Mouse (Mus musculus) right cerebral cortex, adult 2 months (tissue): ENCODE measurements around the gene Alpi.
A peak's percentile ranks its signal among the peaks of the same experiment; 100 is the strongest.

ENCODE experiments used
- DNase-seq, 2 experiments: peaks; one replicate each; pipeline ENCODE4 v3.0.0; 2021 to 2022; ENCODE audit warnings: low spot score in 2 of 2

Alpi gene

GRCm38 (mm10) chr1:87101411-87101810 lies at the start of gene Alpi:
Alpi (minus strand) TSS chr1:87101606.
- DNase-seq, result no peak

- no peak for DNase-seq
Measured at GRCm38 (mm10) chr1:87149422-87149821, 48.0 kb upstream of the Alpi start.

GRCm38 (mm10) chr1:87143141-87143540 lies 41.7 kb upstream of the Alpi start:
- no peak for DNase-seq

GRCm38 (mm10) chr1:87142456-87142855 lies 41.0 kb upstream of the Alpi start:
- DNase-seq, result no peak

DNA sequence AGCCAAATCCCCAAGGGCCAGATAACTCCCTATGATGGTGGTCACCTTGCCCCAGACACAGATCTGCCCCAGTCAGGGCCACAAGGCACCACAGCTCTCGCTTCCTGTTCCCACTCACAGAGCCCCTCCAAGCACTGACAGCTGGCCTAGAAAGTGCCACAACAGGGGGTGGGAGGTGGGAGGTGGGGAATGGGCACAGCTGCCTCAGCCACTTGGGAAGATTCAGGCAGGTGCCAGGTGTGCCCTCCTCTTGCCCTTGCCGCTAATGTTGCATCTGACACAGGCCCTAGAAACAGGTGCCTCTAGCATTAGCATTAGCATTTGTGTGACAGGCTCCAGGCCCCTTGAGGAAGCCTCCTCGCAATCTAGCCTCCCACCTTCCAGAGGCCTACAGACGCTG lies 40.1 kb upstream of the Alpi start:
- DNase-seq, result no peak

DNA sequence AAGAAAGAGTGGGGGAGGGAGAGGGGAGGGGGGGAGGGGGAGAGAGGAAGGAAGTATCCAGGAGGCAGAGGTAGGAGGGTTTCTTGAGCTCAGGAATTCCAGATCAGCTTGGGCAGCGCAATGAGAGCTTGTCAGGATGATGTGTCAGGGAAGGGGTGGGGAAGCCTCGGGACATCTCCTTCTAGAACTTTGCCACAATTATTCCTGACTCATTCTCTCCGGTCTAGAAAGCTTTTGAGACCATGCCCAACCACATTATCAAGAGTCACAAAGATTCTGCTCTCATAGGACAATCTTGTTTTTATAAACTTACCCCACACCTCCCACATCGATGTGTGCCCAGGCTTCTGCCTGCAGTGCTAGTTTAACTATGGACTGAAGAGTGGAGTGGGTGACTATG lies 30.4 kb upstream of the Alpi start:
- no peak for DNase-seq

GRCm38 (mm10) chr1:87127206-87128030 lies 26.0 kb upstream of the Alpi start:
- DNase-seq, result peak; percentile 35 to 47

DNA sequence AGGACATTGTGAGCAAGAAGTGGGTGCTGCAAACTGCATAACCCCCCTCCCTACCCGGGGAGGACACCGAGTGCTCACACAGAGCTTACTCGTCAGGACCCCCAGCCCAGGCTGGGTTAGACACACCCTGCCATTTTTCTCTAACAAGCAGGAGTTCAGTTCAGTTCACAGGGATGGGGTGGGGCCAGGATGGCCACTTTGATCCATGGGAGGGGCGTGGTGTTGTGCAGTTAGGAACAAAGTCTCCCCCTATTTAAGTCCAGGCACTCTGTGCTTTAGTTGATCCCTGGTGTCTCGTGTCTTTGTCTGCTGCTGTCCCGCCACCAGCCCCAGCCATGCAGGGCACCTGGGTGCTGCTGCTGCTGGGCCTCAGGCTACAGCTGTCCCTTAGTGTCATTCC lies 23.3 kb upstream of the Alpi start, which contains the start of gene Akp3:
Gene Akp3 (plus strand): TSS at position 301 of the 400 bp plus-strand sequence.
- DNase-seq, result no peak

GRCm38 (mm10) chr1:87114784-87115183 lies 13.4 kb upstream of the Alpi start:
- no peak for DNase-seq

DNA sequence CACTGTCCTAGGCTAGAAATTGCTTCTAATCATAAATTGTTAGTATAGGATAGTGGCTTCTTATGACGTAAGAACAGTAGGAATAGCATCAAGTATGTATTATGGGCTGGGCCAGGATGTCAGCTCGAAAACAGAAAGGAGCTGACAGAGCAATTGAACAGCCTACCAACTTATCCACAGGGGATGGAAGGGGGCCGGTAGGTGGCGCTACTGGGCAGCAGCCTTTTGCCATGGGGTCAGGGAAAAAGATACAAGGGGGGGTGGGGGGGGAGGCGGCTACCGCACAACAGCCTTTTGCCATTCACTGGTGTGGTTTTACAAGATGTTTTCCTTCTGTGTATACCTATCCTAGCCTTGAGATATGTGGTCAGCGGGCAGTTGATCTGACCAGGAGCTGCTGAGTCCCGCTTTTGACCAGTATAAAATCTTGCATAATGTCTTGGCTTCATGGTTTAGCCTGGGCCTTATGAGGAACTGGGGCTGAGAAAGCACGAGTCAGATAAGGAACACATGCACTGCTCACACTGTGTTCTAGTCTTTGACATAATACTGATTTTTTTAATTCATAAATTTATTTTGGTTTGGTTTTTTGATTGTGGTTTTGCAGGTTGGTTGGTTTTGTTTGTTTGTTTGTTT lies 10.4 kb upstream of the Alpi start:
- DNase-seq, result peak in 1 of 2 experiments; percentile 14

GRCm38 (mm10) chr1:87108564-87108963 lies 7.2 kb upstream of the Alpi start:
- no peak for DNase-seq

- DNase-seq, result no peak
Measured at GRCm38 (mm10) chr1:87106536-87106935, 5.1 kb upstream of the Alpi start.

GRCm38 (mm10) chr1:87103936-87104335 lies 2.5 kb upstream of the Alpi start:
- DNase-seq, result no peak

GRCm38 (mm10) chr1:87102114-87102513 lies 708 bp upstream of the Alpi start:
- DNase-seq, result no peak

DNA sequence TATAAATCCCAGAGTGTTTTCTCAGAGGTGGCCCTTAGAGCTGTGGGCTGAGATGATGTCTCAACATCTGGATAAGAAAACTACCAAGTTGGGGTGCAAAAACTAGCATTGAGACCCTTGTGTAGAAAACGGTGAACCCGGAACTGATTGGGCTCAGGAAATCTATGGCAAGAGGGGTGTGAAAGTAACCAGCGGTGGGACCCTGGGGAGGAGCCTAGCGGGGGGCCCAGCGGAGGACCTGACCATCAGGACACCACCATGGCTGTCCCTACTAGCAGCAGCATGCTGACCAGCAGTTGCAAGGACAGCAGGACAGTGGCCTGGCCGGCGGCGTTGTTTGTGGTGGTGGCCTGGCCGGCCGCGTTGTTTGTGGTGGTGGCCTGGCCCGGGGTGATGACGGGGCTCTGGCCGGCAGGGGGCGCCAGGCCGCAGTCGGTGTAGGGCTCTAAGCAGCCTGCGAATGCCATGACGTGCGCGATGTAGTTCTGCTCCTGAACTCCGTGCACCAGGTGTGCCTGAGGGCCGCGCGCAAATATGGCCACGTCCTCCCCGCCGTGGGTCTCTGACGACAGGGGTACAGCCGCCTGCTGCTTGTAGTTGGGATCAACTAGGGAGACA lies 2.9 kb downstream of the Alpi start:
- DNase-seq, result peak; percentile 15 to 20

- no peak for DNase-seq
Measured at GRCm38 (mm10) chr1:87095642-87096041, 5.8 kb downstream of the Alpi start.

GRCm38 (mm10) chr1:87089828-87090227 lies 11.6 kb downstream of the Alpi start, which contains the start of gene Alppl2:
Alppl2 (minus strand) TSS chr1:87089928.
- no peak for DNase-seq

DNA sequence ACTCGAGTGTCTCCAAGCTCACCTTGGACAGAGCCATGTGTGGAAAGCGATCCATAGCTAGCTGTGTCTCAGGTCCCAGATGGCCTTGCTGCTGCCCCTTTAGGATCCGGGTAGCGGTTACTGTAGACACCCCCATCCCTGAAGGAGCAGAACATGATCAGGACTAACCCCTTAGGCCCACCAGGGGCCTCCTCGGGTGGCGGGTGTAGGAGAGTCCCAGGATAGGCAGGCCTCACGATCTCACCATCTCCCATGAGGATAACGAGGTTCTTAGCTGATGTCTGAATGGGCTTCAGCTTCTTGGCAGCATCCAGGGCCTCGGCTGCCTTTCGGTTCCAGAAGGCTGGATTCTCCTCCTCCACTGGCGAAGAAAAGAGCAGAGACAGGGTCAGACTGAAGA lies 12.2 kb downstream of the Alpi start:
- DNase-seq, result no peak

- DNase-seq, result no peak
Measured at GRCm38 (mm10) chr1:87086964-87087363, 14.4 kb downstream of the Alpi start.

DNA sequence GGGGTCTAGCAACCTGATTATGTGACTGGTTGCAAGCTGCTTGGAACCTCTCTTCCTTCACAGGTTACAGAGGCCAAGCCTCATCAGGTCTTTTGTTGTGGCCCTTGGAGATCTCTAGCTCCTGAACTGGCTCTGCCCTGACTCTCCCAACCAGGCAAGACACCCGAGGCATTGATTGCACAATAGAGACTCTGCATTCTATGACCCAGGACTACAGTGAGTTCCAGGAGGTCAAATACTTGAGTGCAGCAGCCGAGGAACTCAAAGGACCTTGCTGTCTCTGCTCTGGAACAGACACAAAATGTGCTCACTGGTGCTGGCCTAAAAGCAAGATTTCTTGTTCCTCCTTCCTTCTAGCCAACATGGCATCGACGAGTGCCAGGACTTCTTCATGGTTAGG lies 15.2 kb downstream of the Alpi start:
- DNase-seq, result no peak

DNA sequence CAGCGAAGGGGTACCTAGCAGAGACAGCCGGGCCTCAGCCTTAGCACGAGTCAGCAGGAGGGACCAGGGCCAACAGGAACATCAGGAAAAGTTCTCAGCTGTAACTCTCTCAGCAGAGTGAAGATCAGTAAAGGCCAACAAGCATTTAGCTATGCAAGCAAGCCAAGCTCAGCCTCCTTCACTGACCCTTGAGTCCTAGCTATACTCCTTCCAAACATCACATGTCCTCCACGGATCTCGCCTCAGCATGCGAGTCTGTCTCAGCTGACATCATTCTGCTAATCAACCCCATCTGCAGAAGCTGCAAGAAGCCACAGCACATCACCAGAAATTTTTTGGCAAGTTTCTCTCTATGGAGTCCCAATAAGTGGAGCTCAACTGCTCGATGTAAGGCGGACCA lies 27.6 kb downstream of the Alpi start:
- no peak for DNase-seq

- no peak for DNase-seq
Measured at GRCm38 (mm10) chr1:87070720-87071119, 30.7 kb downstream of the Alpi start.

DNA sequence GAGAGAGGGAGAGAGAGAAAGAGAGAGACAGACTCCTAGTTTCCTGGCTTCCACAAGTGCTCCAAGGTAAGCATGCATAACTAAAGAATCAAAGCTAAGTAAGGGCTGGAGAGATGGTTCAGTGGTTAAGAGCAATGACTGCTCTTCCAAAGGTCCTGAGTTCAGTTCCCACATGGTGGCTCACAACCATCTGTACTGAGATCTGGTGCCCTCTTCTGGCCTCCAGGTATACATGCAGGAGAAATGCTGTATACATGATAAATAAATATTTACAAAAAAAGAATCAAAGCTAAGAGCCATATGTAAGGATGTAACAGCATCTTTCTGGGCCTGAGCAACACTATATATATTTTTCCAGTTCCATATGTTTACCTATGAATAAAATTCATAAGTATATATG lies 40.5 kb downstream of the Alpi start:
- no peak for DNase-seq
